ENCODE assay signal across 8 mouse cellular contexts in the genomic region with DNA sequence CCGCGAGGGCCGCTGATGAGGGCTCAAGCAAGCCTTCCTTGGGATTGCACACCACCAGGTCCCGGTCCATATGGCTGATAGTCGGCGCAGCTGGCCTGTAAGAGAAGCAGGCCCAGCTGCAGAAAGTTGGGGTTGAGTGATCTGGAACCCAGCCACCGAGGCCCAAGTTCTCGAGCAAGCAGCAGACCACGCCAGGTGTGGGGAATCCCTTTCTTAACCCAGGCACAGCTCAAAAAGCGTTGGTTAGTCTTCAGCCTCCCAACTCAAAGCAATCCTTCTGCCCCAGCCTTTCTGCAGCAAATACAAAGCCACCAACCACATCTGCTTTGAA. TPM values are rescaled to one million over a fixed set of nuclear protein-coding genes. Genes with fewer than 3 reads are reported as not detected.
A peak's percentile ranks its signal among the peaks of the same experiment; 100 is the strongest.
DNase-seq lines count a peak whose midpoint lies in the region; ATAC-seq and TF ChIP-seq lines count a peak whose summit lies in the region.

A gene (minus strand): TSS at position 121 of the 331 bp plus-strand sequence.

- 20% methylated on average over 10 of the region's 10 CpGs for WGBS in heart, embryonic 11.5 days (ENCODE audit: insufficient replicate concordance)
- WGBS in midbrain, embryonic 13.5 days, result 17% methylated on average over 10 of the region's 10 CpGs

- no peak for TF ChIP-seq CTCF in G1E (IDR thresholded peaks at IDR 0.05; ENCODE audit: low read depth, low read length)
- TF ChIP-seq CTCF in embryonic fibroblast, embryonic 13.5 days (IDR thresholded peaks at IDR 0.05; ENCODE audit: borderline replicate concordance, insufficient read depth, low read length), result no peak

- no peak for DNase-seq in heart, adult 8-10 months (ENCODE audit: low spot score)
- no peak for DNase-seq in G1E (ENCODE audit: low spot score)
- DNase-seq in kidney, adult 9 months, result peak; percentile 49
- peak; percentile 40 for DNase-seq in thymus, postnatal 25 days
- DNase-seq in right cerebral cortex, postnatal 14 days, result no peak

- H3K4me3 ChIP-seq in heart, embryonic 11.5 days (ENCODE audit: low read depth, low read length), result peak within 1 kb of the TSS; percentile 90
- H3K4me3 ChIP-seq in G1E (ENCODE audit: low read depth, low read length), result peak within 1 kb of the TSS; percentile 86
- peak within 1 kb of the TSS; percentile 81 for H3K4me3 ChIP-seq in embryonic fibroblast, embryonic 13.5 days (ENCODE audit: insufficient read depth, low read length)
- peak within 1 kb of the TSS; percentile 79 for H3K4me3 ChIP-seq in midbrain, embryonic 13.5 days (replicated peaks)

- peak within 1 kb of the TSS; percentile 85 for H3K9ac ChIP-seq in heart, embryonic 11.5 days (ENCODE audit: low read depth, low read length)
- H3K9ac ChIP-seq in midbrain, embryonic 13.5 days (replicated peaks), result peak within 1 kb of the TSS; percentile 80

- H3K4me1 ChIP-seq in heart, embryonic 11.5 days (ENCODE audit: control insufficient read depth, insufficient read depth, low read length), result peaks cover 7% of the 10 kb centered on the region
- peaks cover 15% of the 10 kb centered on the region for H3K4me1 ChIP-seq in G1E (ENCODE audit: insufficient read depth, low read depth, low read length)
- H3K4me1 ChIP-seq in embryonic fibroblast, embryonic 13.5 days (ENCODE audit: control insufficient read depth, insufficient read depth, low read length), result no peaks in the 10 kb centered on the region
- peaks cover 31% of the 10 kb centered on the region for H3K4me1 ChIP-seq in midbrain, embryonic 13.5 days (replicated peaks)

- no peaks in the 10 kb centered on the region for H3K9me3 ChIP-seq in heart, embryonic 11.5 days (replicated peaks; ENCODE audit: control insufficient read depth, low read length)
- no peaks in the 10 kb centered on the region for H3K9me3 ChIP-seq in G1E (replicated peaks)
- H3K9me3 ChIP-seq in midbrain, embryonic 13.5 days, result no peaks in the 10 kb centered on the region

- TF ChIP-seq POLR2A in embryonic fibroblast, embryonic 13.5 days (IDR thresholded peaks at IDR 0.05; ENCODE audit: low read depth, low read length), result no peak

- H3K27me3 ChIP-seq in heart, embryonic 11.5 days (ENCODE audit: control insufficient read depth, insufficient read depth, low read length), result no peaks in the 10 kb centered on the region
- no peaks in the 10 kb centered on the region for H3K27me3 ChIP-seq in G1E (ENCODE audit: insufficient read depth, low read length)
- H3K27me3 ChIP-seq in midbrain, embryonic 13.5 days, result no peaks in the 10 kb centered on the region

- H3K27ac ChIP-seq in heart, embryonic 11.5 days (ENCODE audit: low read depth, low read length), result no peak within 1 kb of the TSS
- no peak within 1 kb of the TSS for H3K27ac ChIP-seq in embryonic fibroblast, embryonic 13.5 days (ENCODE audit: insufficient read depth, low read length)
- peak within 1 kb of the TSS; percentile 69 for H3K27ac ChIP-seq in midbrain, embryonic 13.5 days

- H3K36me3 ChIP-seq in heart, embryonic 11.5 days (ENCODE audit: control insufficient read depth, insufficient read depth, low read length), result no peaks in the 10 kb centered on the region
- H3K36me3 ChIP-seq in G1E (replicated peaks), result peaks cover 18% of the 10 kb centered on the region
- H3K36me3 ChIP-seq in midbrain, embryonic 13.5 days, result peaks cover 12% of the 10 kb centered on the region

- peak within 1 kb of the TSS; percentile 100 for H3K4me2 ChIP-seq in heart, embryonic 11.5 days
- H3K4me2 ChIP-seq in midbrain, embryonic 13.5 days (replicated peaks), result peak within 1 kb of the TSS; percentile 99

- no peak for ATAC-seq in heart, embryonic 11.5 days (replicated peaks; ENCODE audit: insufficient number of reproducible peaks, low FRiP score, low TSS enrichment)
- ATAC-seq in G1E (ENCODE audit: extremely low read depth, insufficient number of reproducible peaks, low FRiP score, poor library complexity, severe bottlenecking), result no peak
- ATAC-seq in midbrain, embryonic 13.5 days, result no peak

RNA-seq across cellular contexts. Expression of the gene that starts here (rescaled TPM):
- 16.7 and 17.4 TPM in 2 replicates for polyA plus RNA-seq in heart, embryonic 11.5 days (2014; fragmentation: Nextera tagmentation; extraction: Ambion mirVana)
- 1 to 10 TPM; 2.9 to 7.7 (median 4.4) TPM for total RNA-seq in heart, adult 8-10 months (2022)
- 10.1 and 15.1 TPM in 2 replicates for total RNA-seq in G1E (2014; fragmentation: Nextera tagmentation)
- 6.7 and 11.4 TPM in 2 replicates for total RNA-seq in G1E (2017)
- 0.16 and 0.18 TPM in 2 replicates for polyA plus RNA-seq in G1E (2012)
- polyA plus RNA-seq in embryonic fibroblast, embryonic 13.5 days (2011; ENCODE audit: insufficient read length, low read depth, missing spikeins), result 18.0 and 23.9 TPM in 2 replicates
- 30.0 and 32.3 TPM in 2 replicates for polyA plus RNA-seq in midbrain, embryonic 13.5 days (2015; fragmentation: Nextera tagmentation; extraction: Ambion mirVana)

Comparison
In these comparisons a context has a peak if more than half of its experiments do, and no peak if none do; other contexts are left out.
1. RNA of the gene that starts here (polyA plus RNA-seq): 30.0 to 32.3 TPM in midbrain, embryonic 13.5 days, 18.0 to 23.9 TPM in embryonic fibroblast, embryonic 13.5 days and 16.7 to 17.4 TPM in heart, embryonic 11.5 days; 0.16 to 0.18 TPM in G1E; every median in the first group is over 10 times any median in the second.
2. DNase-seq: peak in kidney, adult 9 months (single experiment) and thymus, postnatal 25 days (single experiment); none in heart, adult 8-10 months (single experiment), G1E (single experiment) and right cerebral cortex, postnatal 14 days (single experiment).
3. Peak in every context shown above with its lines, with median percentiles within 50 percentile points of each other: H3K4me3 ChIP-seq.